Mouse (Mus musculus) C2C12 (cell line): ENCODE data around the gene Glt28d2.

Experiments
- CTCF ChIP-seq: IDR thresholded peaks from one replicate; pipeline ENCODE4 v1.5.1; 2011; ENCODE audit not compliant: control insufficient read depth, insufficient read depth, insufficient read length
- MAX ChIP-seq: IDR thresholded peaks from one replicate; pipeline ENCODE4 v1.6.1; 2011; ENCODE audit warnings: mild to moderate bottlenecking, control low read depth
- MYOG ChIP-seq: IDR thresholded peaks from one replicate; pipeline ENCODE4 v1.6.1; 2011; ENCODE audit not compliant: control insufficient read depth, insufficient read length; ENCODE audit errors: extremely low read depth
- USF1 ChIP-seq: IDR thresholded peaks from one replicate; pipeline ENCODE4 v1.6.1; 2011; ENCODE audit warnings: low read depth, mild to moderate bottlenecking, control low read depth, moderate library complexity

DNA sequence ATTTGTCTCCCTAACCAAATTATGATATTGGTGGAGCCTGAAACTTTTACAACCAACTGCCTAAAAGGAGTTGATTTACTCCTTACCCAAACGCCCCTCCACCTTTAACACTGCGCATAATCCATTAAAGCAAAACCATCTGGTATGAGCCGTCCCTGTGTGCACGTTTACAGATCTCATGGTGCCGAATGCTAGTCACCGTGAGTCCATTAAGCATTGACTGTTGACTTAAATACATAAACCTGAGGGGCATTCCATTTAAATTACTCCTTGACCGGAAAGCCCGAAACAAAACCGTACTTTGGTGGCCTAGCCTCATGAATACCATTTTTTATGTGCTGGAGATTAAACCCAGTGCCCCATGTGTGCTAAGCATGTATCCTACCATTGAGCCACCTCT lies 40.0 kb upstream of the Glt28d2 start:
- no peak for TF ChIP-seq MYOG
- no peak for TF ChIP-seq MAX
- no peak for TF ChIP-seq USF1
- no peak for TF ChIP-seq CTCF
